Comparison of ENCODE assay signal across 8 mouse cellular contexts in the genomic region with DNA sequence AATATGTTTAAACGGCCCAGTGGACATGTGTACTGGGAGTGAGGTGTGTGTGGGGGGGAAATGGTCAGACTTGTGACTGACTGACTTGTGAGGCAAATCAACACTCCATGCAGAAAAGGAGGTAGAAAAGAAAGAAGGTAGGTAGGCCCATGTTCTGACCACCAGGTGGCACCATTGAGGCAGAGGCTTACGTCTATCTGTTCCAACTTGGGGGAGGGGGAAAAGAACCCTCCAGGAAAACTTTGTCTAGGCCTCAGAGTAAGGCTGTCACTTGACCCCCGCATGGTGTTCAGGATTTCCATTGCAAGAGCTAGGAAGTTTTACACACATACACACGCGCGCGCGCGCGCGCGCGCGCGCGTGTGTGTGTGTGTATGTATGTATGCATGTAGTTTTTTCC. TPM values are rescaled to one million over a fixed set of nuclear protein-coding genes. Genes with fewer than 3 reads are reported as not detected.
A peak's percentile ranks its signal among the peaks of the same experiment; 100 is the strongest.
DNase-seq lines count a peak whose midpoint lies in the region; ATAC-seq and TF ChIP-seq lines count a peak whose summit lies in the region.

No protein-coding gene starts in this region.

- peak; percentile 77 for TF ChIP-seq CTCF in ES-Bruce4 (IDR thresholded peaks at IDR 0.05; ENCODE audit: low read depth, low read length)
- TF ChIP-seq CTCF in heart, postnatal 0 days (IDR thresholded peaks at IDR 0.05; ENCODE audit: low read depth), result peak; percentile 93
- TF ChIP-seq CTCF in liver, postnatal 0 days (IDR thresholded peaks at IDR 0.05; ENCODE audit: low read depth), result peak; percentile 94

- TF ChIP-seq EP300 in ES-Bruce4 (IDR thresholded peaks at IDR 0.05; ENCODE audit: insufficient read depth, low read depth, low read length), result no peak
- TF ChIP-seq EP300 in heart, postnatal 0 days (IDR thresholded peaks at IDR 0.05; ENCODE audit: low read depth), result no peak
- no peak for TF ChIP-seq EP300 in liver, postnatal 0 days (IDR thresholded peaks at IDR 0.05; ENCODE audit: low read depth)

- peak overlapping the region; percentile 43; the same call in 1 of the 2 replicates for H3K4me2 ChIP-seq in forebrain, embryonic 11.5 days (ENCODE audit: low read depth, low read length, severe bottlenecking)
- H3K4me2 ChIP-seq in heart, postnatal 0 days (ENCODE audit: low read depth, low read length), result peak overlapping the region; percentile 72
- peak overlapping the region; percentile 97 for H3K4me2 ChIP-seq in liver, postnatal 0 days (ENCODE audit: low read depth, low read length)
- peak overlapping the region; percentile 57 for H3K4me2 ChIP-seq in neural tube, embryonic 14.5 days (ENCODE audit: low read depth, low read length)

- no peak overlapping the region for H3K9ac ChIP-seq in ES-Bruce4 (ENCODE audit: low read depth, poor library complexity, severe bottlenecking)
- H3K9ac ChIP-seq in forebrain, embryonic 11.5 days (ENCODE audit: low read length), result no peak overlapping the region
- H3K9ac ChIP-seq in heart, postnatal 0 days (replicated peaks; ENCODE audit: low read depth, low read length), result 0 out of 2 replicates have a peak overlapping the region, but pooled peaks have one; percentile 78
- 0 out of 2 replicates have a peak overlapping the region, but pooled peaks have one; percentile 39 for H3K9ac ChIP-seq in liver, postnatal 0 days (replicated peaks)
- H3K9ac ChIP-seq in neural tube, embryonic 14.5 days (replicated peaks; ENCODE audit: low read depth, low read length), result no peak overlapping the region

- peak; percentile 56 for ATAC-seq in forebrain, embryonic 11.5 days (replicated peaks; ENCODE audit: low FRiP score)
- peak; percentile 39 for ATAC-seq in heart, postnatal 0 days (ENCODE audit: insufficient read depth, low read depth)
- peak; percentile 26 for ATAC-seq in liver, postnatal 0 days
- peak; percentile 42; the same call in 1 of the 2 replicates for ATAC-seq in neural tube, embryonic 14.5 days (ENCODE audit: low read depth)

- H3K27me3 ChIP-seq in ES-Bruce4 (ENCODE audit: control insufficient read depth, insufficient read depth, low read length, poor library complexity, severe bottlenecking), result no peaks in the 10 kb centered on the region; the same call in 1 of the 2 replicates
- no peaks in the 10 kb centered on the region for H3K27me3 ChIP-seq in forebrain, embryonic 11.5 days (ENCODE audit: control insufficient read depth, insufficient read depth, low read length)
- H3K27me3 ChIP-seq in heart, postnatal 0 days (ENCODE audit: control insufficient read depth, insufficient read depth, low read length), result no peaks in the 10 kb centered on the region
- H3K27me3 ChIP-seq in liver, postnatal 0 days (ENCODE audit: insufficient read depth, low read length), result no peaks in the 10 kb centered on the region
- H3K27me3 ChIP-seq in neural tube, embryonic 14.5 days (ENCODE audit: control insufficient read depth, insufficient read depth, low read length), result no peaks in the 10 kb centered on the region

- H3K36me3 ChIP-seq in ES-Bruce4 (ENCODE audit: control insufficient read depth, insufficient read depth, low read length, poor library complexity, severe bottlenecking), result no peaks in the 10 kb centered on the region
- no peaks in the 10 kb centered on the region for H3K36me3 ChIP-seq in forebrain, embryonic 11.5 days (ENCODE audit: control insufficient read depth, insufficient read depth, low read length)
- no peaks in the 10 kb centered on the region for H3K36me3 ChIP-seq in heart, postnatal 0 days (replicated peaks; ENCODE audit: control insufficient read depth, insufficient read depth, low read length)
- no peaks in the 10 kb centered on the region for H3K36me3 ChIP-seq in liver, postnatal 0 days (replicated peaks; ENCODE audit: insufficient read depth, low read length)
- H3K36me3 ChIP-seq in neural tube, embryonic 14.5 days (ENCODE audit: control insufficient read depth, insufficient read depth, low read length), result no peaks in the 10 kb centered on the region

- H3K9me3 ChIP-seq in ES-Bruce4 (replicated peaks; ENCODE audit: control insufficient read depth, insufficient read depth, low read length, poor library complexity, severe bottlenecking), result no peaks in the 10 kb centered on the region
- H3K9me3 ChIP-seq in forebrain, embryonic 11.5 days (ENCODE audit: control insufficient read depth, low read length), result no peaks in the 10 kb centered on the region
- H3K9me3 ChIP-seq in heart, postnatal 0 days (replicated peaks; ENCODE audit: control insufficient read depth, low read length), result no peaks in the 10 kb centered on the region
- no peaks in the 10 kb centered on the region for H3K9me3 ChIP-seq in liver, postnatal 0 days (ENCODE audit: low read length)
- H3K9me3 ChIP-seq in neural tube, embryonic 14.5 days (ENCODE audit: control insufficient read depth, low read length), result no peaks in the 10 kb centered on the region

- H3K4me3 ChIP-seq in ES-Bruce4 (ENCODE audit: low read depth, low read length), result no peak overlapping the region
- peak overlapping the region; percentile 18; the same call in 1 of the 2 replicates for H3K4me3 ChIP-seq in forebrain, embryonic 11.5 days (ENCODE audit: low read depth, low read length)
- H3K4me3 ChIP-seq in heart, postnatal 0 days (ENCODE audit: low read depth, low read length), result peak overlapping the region; percentile 64
- H3K4me3 ChIP-seq in liver, postnatal 0 days (ENCODE audit: low read depth, low read length), result peak overlapping the region; percentile 61
- peak overlapping the region; percentile 70 for H3K4me3 ChIP-seq in neural tube, embryonic 14.5 days (ENCODE audit: low read depth, low read length)

- WGBS in forebrain, embryonic 11.5 days, result 17% methylated on average over 16 of the region's 16 CpGs
- WGBS in heart, postnatal 0 days, result 8% methylated on average over 16 of the region's 16 CpGs
- 19% methylated on average over 16 of the region's 16 CpGs for WGBS in liver, postnatal 0 days (ENCODE audit: insufficient replicate concordance)
- WGBS in neural tube, embryonic 14.5 days, result 17% methylated on average over 16 of the region's 16 CpGs

- no peak for TF ChIP-seq POLR2A in ES-Bruce4 (IDR thresholded peaks at IDR 0.05; ENCODE audit: insufficient read depth, low read length)

- no peaks in the 10 kb centered on the region for H3K4me1 ChIP-seq in ES-Bruce4 (ENCODE audit: control insufficient read depth, insufficient read depth, low read length)
- H3K4me1 ChIP-seq in forebrain, embryonic 11.5 days (replicated peaks; ENCODE audit: control insufficient read depth, insufficient read depth, low read length), result no peaks in the 10 kb centered on the region
- H3K4me1 ChIP-seq in heart, postnatal 0 days (ENCODE audit: control insufficient read depth, insufficient read depth), result peaks cover 13% of the 10 kb centered on the region
- H3K4me1 ChIP-seq in liver, postnatal 0 days (ENCODE audit: insufficient read depth), result peaks cover 12% of the 10 kb centered on the region
- peaks cover 10% of the 10 kb centered on the region; the same call in 1 of the 2 replicates for H3K4me1 ChIP-seq in neural tube, embryonic 14.5 days (ENCODE audit: control insufficient read depth, insufficient read depth, low read length)

- DNase-seq in c-Kit-positive CD71-negative TER-119-negative erythroid progenitor cells, embryonic 14.5 days (ENCODE audit: low read depth), result peak; percentile 82
- DNase-seq in forebrain, embryonic 11.5 days (ENCODE audit: low spot score), result peak; percentile 86
- DNase-seq in heart, postnatal 0 days (ENCODE audit: low spot score), result peak; percentile 87
- DNase-seq in kidney, postnatal 36 days, result peak; percentile 79 to 90
- DNase-seq in liver, postnatal 0 days, result peak; percentile 81
- peak; percentile 68 for DNase-seq in testis, postnatal 14 days (ENCODE audit: low spot score)

- no peak overlapping the region for H3K27ac ChIP-seq in ES-Bruce4 (ENCODE audit: insufficient read depth, low read length)
- no peak overlapping the region for H3K27ac ChIP-seq in forebrain, embryonic 11.5 days (ENCODE audit: low read depth, low read length)
- H3K27ac ChIP-seq in heart, postnatal 0 days (ENCODE audit: low read depth), result no peak overlapping the region
- H3K27ac ChIP-seq in liver, postnatal 0 days (ENCODE audit: low read depth), result no peak overlapping the region
- no peak overlapping the region for H3K27ac ChIP-seq in neural tube, embryonic 14.5 days (ENCODE audit: low read depth, low read length)

RNA-seq across cellular contexts. Expression of gene Fam102b, which starts 1.8 kb away (rescaled TPM):
- 6.7 and 7.3 TPM in 2 replicates for polyA plus RNA-seq in ES-Bruce4 (2011; ENCODE audit: insufficient read depth, insufficient read length, low read depth, missing spikeins)
- polyA plus RNA-seq in forebrain, embryonic 11.5 days (2014; fragmentation: Nextera tagmentation; extraction: Ambion mirVana), result 10.1 and 10.7 TPM in 2 replicates
- total RNA-seq in heart, postnatal 0 days (2014; rRNA removed; ENCODE audit: low replicate concordance), result 16.5 and 23.2 TPM in 2 replicates
- 3.2 and 3.7 TPM in 2 replicates for polyA plus RNA-seq in heart, postnatal 0 days (2015; fragmentation: Nextera tagmentation; extraction: Ambion mirVana)
- polyA plus RNA-seq in liver, postnatal 0 days (2015; fragmentation: Nextera tagmentation; extraction: Ambion mirVana), result 1.9 and 2.2 TPM in 2 replicates
- polyA plus RNA-seq in neural tube, embryonic 14.5 days (2014; fragmentation: Nextera tagmentation; extraction: Ambion mirVana), result 17.6 and 24.8 TPM in 2 replicates

RNA-seq across cellular contexts. Expression of gene Slc25a54, which starts 54.7 kb away (rescaled TPM):
- polyA plus RNA-seq in ES-Bruce4 (2011; ENCODE audit: insufficient read depth, insufficient read length, low read depth, missing spikeins), result not detected in 2 replicates
- polyA plus RNA-seq in forebrain, embryonic 11.5 days (2014; fragmentation: Nextera tagmentation; extraction: Ambion mirVana), result not detected in 2 replicates
- total RNA-seq in heart, postnatal 0 days (2014; rRNA removed; ENCODE audit: low replicate concordance), result not detected in 2 replicates
- not detected in 2 replicates for polyA plus RNA-seq in heart, postnatal 0 days (2015; fragmentation: Nextera tagmentation; extraction: Ambion mirVana)
- polyA plus RNA-seq in liver, postnatal 0 days (2015; fragmentation: Nextera tagmentation; extraction: Ambion mirVana), result not detected in 2 replicates
- polyA plus RNA-seq in neural tube, embryonic 14.5 days (2014; fragmentation: Nextera tagmentation; extraction: Ambion mirVana), result not detected in 2 replicates

Comparison
In these comparisons a context has a peak if more than half of its experiments do, and no peak if none do; other contexts are left out.
1. H3K9ac ChIP-seq: peak in heart, postnatal 0 days (single experiment) and liver, postnatal 0 days (single experiment); none in ES-Bruce4 (single experiment), forebrain, embryonic 11.5 days (single experiment) and neural tube, embryonic 14.5 days (single experiment).
2. H3K4me2 ChIP-seq: peak in every context shown above with its lines; median percentile 97 in liver, postnatal 0 days; 72 in heart, postnatal 0 days; 57 in neural tube, embryonic 14.5 days; 43 in forebrain, embryonic 11.5 days.
3. Peak in every context shown above with its lines, with median percentiles within 50 percentile points of each other: CTCF ChIP-seq, DNase-seq and ATAC-seq.